13 mouse cellular contexts compared by ENCODE assay signal in genomic region chr1:188107946-188108345, GRCm38 (mm10).
DNase-seq lines count a peak whose midpoint lies in the region; ATAC-seq and TF ChIP-seq lines count a peak whose summit lies in the region.
"Had no signal": no experiment of that assay in that cellular context is flagged by ENCODE, and none has a peak within 500 bp of the region (broad histone marks: within the 10 kb centered on the region; RNA-seq: fewer than 3 reads in every experiment).

No protein-coding gene starts in this region.

- TF ChIP-seq CTCF in stomach, postnatal 0 days (IDR thresholded peaks at IDR 0.05; ENCODE audit: low read depth) = 0 out of 2 replicates have a peak, but pooled peaks have one; percentile 14

- no peaks in the 10 kb centered on the region for H3K9me3 ChIP-seq in limb, embryonic 14.5 days (ENCODE audit: control insufficient read depth, low read length)
- H3K9me3 ChIP-seq in stomach, postnatal 0 days (ENCODE audit: control insufficient read depth, low read length) = no peaks in the 10 kb centered on the region

- H3K27me3 ChIP-seq in limb, embryonic 14.5 days (ENCODE audit: control insufficient read depth, insufficient read depth, low read length) = no peaks in the 10 kb centered on the region
- no peaks in the 10 kb centered on the region for H3K27me3 ChIP-seq in stomach, postnatal 0 days (ENCODE audit: control insufficient read depth, insufficient read depth, low read length)

- DNase-seq in gastrocnemius, postnatal 14 days = peak; percentile 4
- no peak for DNase-seq in gastrocnemius, postnatal 25 days
- peak; percentile 1 for DNase-seq in ovary, postnatal 14 days (ENCODE audit: low spot score)
- no peak for DNase-seq in ovary, postnatal 36 days (ENCODE audit: low spot score)
- peak; percentile 58 for DNase-seq in limb, embryonic 14.5 days (ENCODE audit: low spot score)
- DNase-seq in stomach, postnatal 0 days (ENCODE audit: low spot score) = no peak
- DNase-seq in left cerebral cortex, postnatal 4 days = no peak
- no peak for DNase-seq in right cerebral cortex, postnatal 14 days
- DNase-seq: adrenal gland, postnatal 36 days; cerebellum, adult 2 months; gastrocnemius, postnatal 10 days; kidney, postnatal 36 days; right cerebral cortex, adult 18-20 months had no signal

- no peak overlapping the region for H3K9ac ChIP-seq in limb, embryonic 14.5 days (ENCODE audit: low read depth, low read length, severe bottlenecking)
- no peak overlapping the region for H3K9ac ChIP-seq in stomach, postnatal 0 days (ENCODE audit: low read length)

- ATAC-seq in limb, embryonic 14.5 days (ENCODE audit: low FRiP score, low read depth) = peak; percentile 72
- no peak for ATAC-seq in stomach, postnatal 0 days (ENCODE audit: low FRiP score, low TSS enrichment)

- H3K36me3 ChIP-seq in limb, embryonic 14.5 days (ENCODE audit: control insufficient read depth, insufficient read depth, low read length) = no peaks in the 10 kb centered on the region
- H3K36me3 ChIP-seq in stomach, postnatal 0 days (ENCODE audit: control insufficient read depth, insufficient read depth, low read length) = no peaks in the 10 kb centered on the region

- intact Hi-C loops in gastrocnemius, postnatal 14 days (cut with DNase I; ENCODE audit: low total_unique reads) = no loop called here
- intact Hi-C loops in left cerebral cortex, postnatal 4 days (cut with DNase I) = no loop called here

- H3K4me3 ChIP-seq in limb, embryonic 14.5 days (replicated peaks; ENCODE audit: low read length) = no peak overlapping the region
- no peak overlapping the region for H3K4me3 ChIP-seq in stomach, postnatal 0 days (ENCODE audit: low read depth, low read length)

- no peak for TF ChIP-seq EP300 in stomach, postnatal 0 days (optimal IDR thresholded peaks at IDR 0.05)

- no peaks in the 10 kb centered on the region for H3K4me1 ChIP-seq in limb, embryonic 14.5 days (ENCODE audit: control insufficient read depth, insufficient read depth, low read length)
- H3K4me1 ChIP-seq in stomach, postnatal 0 days (replicated peaks; ENCODE audit: control insufficient read depth, insufficient read depth) = no peaks in the 10 kb centered on the region

- 13% methylated on average over 6 of the region's 6 CpGs for WGBS in limb, embryonic 14.5 days
- 24% methylated on average over 6 of the region's 6 CpGs for WGBS in stomach, postnatal 0 days

- H3K4me2 ChIP-seq in limb, embryonic 14.5 days (replicated peaks; ENCODE audit: low read depth, low read length, severe bottlenecking) = no peak overlapping the region
- H3K4me2 ChIP-seq in stomach, postnatal 0 days (replicated peaks; ENCODE audit: low read depth) = no peak overlapping the region

- no peak for TF ChIP-seq POLR2A in limb, embryonic 14.5 days (IDR thresholded peaks at IDR 0.05; ENCODE audit: borderline replicate concordance, extremely low read depth, insufficient read depth, insufficient read length)

- H3K27ac ChIP-seq in limb, embryonic 14.5 days (replicated peaks; ENCODE audit: low read depth, low read length) = no peak overlapping the region
- no peak overlapping the region for H3K27ac ChIP-seq in stomach, postnatal 0 days (replicated peaks)

Comparison
In these comparisons a context has a peak if more than half of its experiments do, and no peak if none do; other contexts are left out.
1. DNase-seq: peak in gastrocnemius, postnatal 14 days (single experiment), ovary, postnatal 14 days (single experiment) and limb, embryonic 14.5 days (single experiment); none in gastrocnemius, postnatal 25 days (single experiment), ovary, postnatal 36 days (single experiment), stomach, postnatal 0 days (single experiment), left cerebral cortex, postnatal 4 days (single experiment) and right cerebral cortex, postnatal 14 days (single experiment).